Mouse (Mus musculus) stomach, embryonic 15.5 days (tissue): ENCODE results near the gene Ugt2b37. TPM values are rescaled to one million over a fixed set of nuclear protein-coding genes. Genes with fewer than 3 reads are reported as not detected.
"Not testable (repeated sequence)": the region's sequence is repeated elsewhere in the genome, so short reads cannot be mapped to it uniquely, and the experiment has no call there.

Experiments used
- ATAC-seq: fragments of 200-750 bp; cut with Nextera tagmentation; 2 replicates; pipeline ENCODE4 v1.8.0; 2017; ENCODE audit warnings: low read depth, moderate number of reproducible peaks, moderate TSS enrichment; ENCODE audit not compliant: insufficient read depth, low FRiP score
- H3K27ac ChIP-seq: fragments of 300-500 bp; sonication (generic); 2 replicates; pipeline ENCODE4 v1.5.1; 2015; ENCODE audit warnings: mild to moderate bottlenecking, inconsistent platforms
- H3K27me3 ChIP-seq: fragments of 300-500 bp; sonication (generic); replicated peaks from 2 replicates; pipeline ENCODE4 v1.6.1; 2015; ENCODE audit warnings: inconsistent platforms
- H3K36me3 ChIP-seq: fragments of 300-500 bp; sonication (generic); 2 replicates; pipeline ENCODE4 v1.6.1; 2015; ENCODE audit warnings: inconsistent platforms
- H3K4me1 ChIP-seq: fragments of 300-500 bp; sonication (generic); 2 replicates; pipeline ENCODE4 v1.6.1; 2015; ENCODE audit warnings: inconsistent platforms
- H3K4me2 ChIP-seq: fragments of 300-500 bp; sonication (generic); 2 replicates; pipeline ENCODE4 v1.6.1; 2015; ENCODE audit warnings: mild to moderate bottlenecking, inconsistent platforms
- H3K4me3 ChIP-seq: fragments of 300-500 bp; sonication (generic); replicated peaks from 2 replicates; pipeline ENCODE4 v1.5.1; 2015; ENCODE audit warnings: inconsistent platforms
- H3K9ac ChIP-seq: fragments of 300-500 bp; sonication (generic); 2 replicates; pipeline ENCODE4 v1.6.1; 2015; ENCODE audit warnings: inconsistent platforms
- H3K9me3 ChIP-seq: fragments of 300-500 bp; sonication (generic); 2 replicates; pipeline ENCODE4 v1.6.1; 2016; ENCODE audit warnings: inconsistent platforms
- WGBS: fragments of 180-500 bp; shearing (Covaris S2); methylation state at CpG from one replicate; pipeline ENCODE4 v1.1.7; 2015; 5-methylcytosine and 5-hydroxymethylcytosine counted together
- polyA plus RNA-seq: library from polyadenylated mRNA; unstranded; fragments of >200 nt; fragmentation: Nextera tagmentation; extraction: Ambion mirVana; gene quantifications from 2 replicates; pipeline ENCODE4 v1.2.1, GENCODE M21; 2015

The Ugt2b37 gene
- not detected in 2 replicates for polyA plus RNA-seq

GRCm38 (mm10) chr5:87254676-87255075 lies at the start of gene Ugt2b37:
TSS of gene Ugt2b37 (minus strand) at chr5:87254804.
- not testable (repeated sequence) for H3K4me3 ChIP-seq, H3K4me2 ChIP-seq, H3K27ac ChIP-seq, ATAC-seq, H3K4me1 ChIP-seq, H3K27me3 ChIP-seq, H3K9me3 ChIP-seq, H3K36me3 ChIP-seq, H3K9ac ChIP-seq
- WGBS = 66% methylated on average over 3 of the region's 3 CpGs

GRCm38 (mm10) chr5:87286180-87286579 lies 31.6 kb upstream of the Ugt2b37 start:
- H3K4me1 ChIP-seq, H3K9ac ChIP-seq, H3K4me2 ChIP-seq, H3K9me3 ChIP-seq, H3K4me3 ChIP-seq, H3K27me3 ChIP-seq, H3K27ac ChIP-seq, H3K36me3 ChIP-seq, ATAC-seq: not testable (repeated sequence)
- WGBS = 71% methylated on average over 4 of the region's 4 CpGs

- ATAC-seq, H3K4me1 ChIP-seq, H3K36me3 ChIP-seq, H3K27me3 ChIP-seq, H3K27ac ChIP-seq, H3K9me3 ChIP-seq, H3K4me3 ChIP-seq, H3K4me2 ChIP-seq, H3K9ac ChIP-seq: not testable (repeated sequence)
- 83% methylated on average over 4 of the region's 4 CpGs for WGBS
Measured at GRCm38 (mm10) chr5:87275986-87276385, 21.4 kb upstream of the Ugt2b37 start.

- Histone ChIP-seq H3K36me3 (no peaks in the 10 kb centered on the region), H3K4me1 (no peaks in the 10 kb centered on the region), H3K4me3 (no peak overlapping the region), H3K9me3 (no peaks in the 10 kb centered on the region), H3K27me3 (no peaks in the 10 kb centered on the region), H3K4me2 (no peak overlapping the region), H3K9ac (no peak overlapping the region), H3K27ac (no peak overlapping the region)
- 82% methylated on average over 6 of the region's 6 CpGs for WGBS
- ATAC-seq = no peak
Measured at GRCm38 (mm10) chr5:87275581-87275980, 21.0 kb upstream of the Ugt2b37 start.

GRCm38 (mm10) chr5:87255831-87256230 lies 1.2 kb upstream of the Ugt2b37 start:
- no peaks in the 10 kb centered on the region for H3K27me3 ChIP-seq
- H3K9ac ChIP-seq = no peak overlapping the region
- 75% methylated on average over 3 of the region's 3 CpGs for WGBS
- no peak for ATAC-seq
- no peak overlapping the region for H3K4me2 ChIP-seq
- H3K4me1 ChIP-seq = no peaks in the 10 kb centered on the region
- H3K9me3 ChIP-seq = no peaks in the 10 kb centered on the region
- H3K36me3 ChIP-seq = no peaks in the 10 kb centered on the region
- no peak overlapping the region for H3K27ac ChIP-seq
- no peak overlapping the region for H3K4me3 ChIP-seq

GRCm38 (mm10) chr5:87242140-87242539 lies 12.5 kb downstream of the Ugt2b37 start:
- not testable (repeated sequence) for H3K4me1 ChIP-seq, H3K9me3 ChIP-seq, ATAC-seq, H3K27me3 ChIP-seq, H3K9ac ChIP-seq, H3K4me2 ChIP-seq, H3K36me3 ChIP-seq, H3K27ac ChIP-seq, H3K4me3 ChIP-seq

- H3K27ac ChIP-seq, H3K4me3 ChIP-seq, H3K4me1 ChIP-seq, H3K36me3 ChIP-seq, H3K27me3 ChIP-seq, H3K4me2 ChIP-seq, H3K9ac ChIP-seq, H3K9me3 ChIP-seq: not testable (repeated sequence)
- 42% methylated on average over 2 of the region's 2 CpGs for whole genome bisulfite sequencing
- peak; percentile 53; the same call in 1 of the 2 replicates for ATAC-seq
Measured at GRCm38 (mm10) chr5:87196430-87196829, 58.2 kb downstream of the Ugt2b37 start.

Other genes with a start within 250 kb of the Ugt2b37 start
- 3.6 and 4.5 TPM in 2 replicates for gene Ugt2b36, start 162.2 kb downstream of the Ugt2b37 start, polyA plus RNA-seq
- 8.6 and 11.1 TPM in 2 replicates for gene Ugt2b5, start 114.5 kb downstream of the Ugt2b37 start, polyA plus RNA-seq
- 0.37 and 0.77 TPM in 2 replicates for gene Ugt2a3, start 82.4 kb upstream of the Ugt2b37 start, polyA plus RNA-seq
- not detected in 2 replicates for gene Ugt2b38, start 169.4 kb upstream of the Ugt2b37 start, polyA plus RNA-seq
- not detected in 2 replicates for gene Ugt2a2, start 227.5 kb upstream of the Ugt2b37 start, polyA plus RNA-seq
- gene Gm43638, start 232.0 kb upstream of the Ugt2b37 start, polyA plus RNA-seq = not detected in 2 replicates
- not detected in 2 replicates for gene Ugt2a1, start 236.1 kb upstream of the Ugt2b37 start, polyA plus RNA-seq